Mouse (Mus musculus): ENCODE results near the gene Pecam1.
"Not testable (repeated sequence)": the region's sequence is repeated elsewhere in the genome, so short reads cannot be mapped to it uniquely, and the experiment has no call there.

The Pecam1 gene

DNA sequence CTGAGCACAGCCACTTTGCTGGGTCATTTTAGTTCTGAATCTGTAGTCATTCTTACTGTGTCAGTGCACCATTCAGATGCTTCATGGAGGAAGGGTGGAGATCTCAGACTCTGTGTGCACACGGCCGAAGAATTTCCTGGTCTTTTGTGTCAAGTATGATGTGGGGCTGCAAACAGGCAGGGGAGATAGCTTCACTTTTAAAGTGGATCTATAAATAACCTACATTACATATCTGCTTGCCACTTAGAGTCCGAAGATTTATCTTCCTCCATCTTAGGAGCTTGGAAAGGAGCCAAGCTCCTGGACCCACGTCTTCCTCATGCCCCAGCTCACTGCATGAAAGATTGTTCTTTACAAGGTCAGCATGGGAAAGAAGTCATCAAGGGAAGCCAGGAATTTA lies 19.7 kb downstream of the Pecam1 start:
- in situ Hi-C loops (cut with MboI, MseI): no loop called here

DNA sequence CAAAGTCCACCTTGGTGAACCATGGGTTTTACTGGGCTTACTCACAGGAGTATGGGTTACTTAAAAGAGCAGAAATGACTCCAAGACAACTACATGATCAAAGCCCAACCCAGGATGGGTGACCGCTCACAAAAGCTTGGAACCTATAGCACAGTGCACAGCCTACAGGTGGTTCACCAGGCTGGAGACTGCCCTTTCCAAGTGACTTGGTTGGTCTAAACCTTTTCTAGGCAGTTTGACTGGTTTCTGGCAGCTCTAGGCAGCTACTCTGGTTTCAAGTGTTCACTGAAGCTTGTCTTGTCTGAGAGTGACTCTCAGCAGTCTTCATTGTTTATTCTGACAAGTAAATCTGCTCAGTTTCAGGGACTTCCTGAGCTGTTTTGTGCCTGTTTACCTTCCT lies 20.8 kb downstream of the Pecam1 start:
- in situ Hi-C loops (cut with MboI, MseI): no loop called here

- in situ Hi-C loops (cut with MboI, MseI): no loop called here
These were observed 21.7 kb downstream of the Pecam1 start for GRCm38 (mm10) chr11:106728402-106729366.

- in situ Hi-C loops (cut with MboI, MseI): no loop called here
These were observed 22.5 kb downstream of the Pecam1 start for GRCm38 (mm10) chr11:106727967-106728366.

GRCm38 (mm10) chr11:106724916-106725235 lies 25.6 kb downstream of the Pecam1 start:
- in situ Hi-C loops (cut with MboI, MseI): not testable (repeated sequence)

DNA sequence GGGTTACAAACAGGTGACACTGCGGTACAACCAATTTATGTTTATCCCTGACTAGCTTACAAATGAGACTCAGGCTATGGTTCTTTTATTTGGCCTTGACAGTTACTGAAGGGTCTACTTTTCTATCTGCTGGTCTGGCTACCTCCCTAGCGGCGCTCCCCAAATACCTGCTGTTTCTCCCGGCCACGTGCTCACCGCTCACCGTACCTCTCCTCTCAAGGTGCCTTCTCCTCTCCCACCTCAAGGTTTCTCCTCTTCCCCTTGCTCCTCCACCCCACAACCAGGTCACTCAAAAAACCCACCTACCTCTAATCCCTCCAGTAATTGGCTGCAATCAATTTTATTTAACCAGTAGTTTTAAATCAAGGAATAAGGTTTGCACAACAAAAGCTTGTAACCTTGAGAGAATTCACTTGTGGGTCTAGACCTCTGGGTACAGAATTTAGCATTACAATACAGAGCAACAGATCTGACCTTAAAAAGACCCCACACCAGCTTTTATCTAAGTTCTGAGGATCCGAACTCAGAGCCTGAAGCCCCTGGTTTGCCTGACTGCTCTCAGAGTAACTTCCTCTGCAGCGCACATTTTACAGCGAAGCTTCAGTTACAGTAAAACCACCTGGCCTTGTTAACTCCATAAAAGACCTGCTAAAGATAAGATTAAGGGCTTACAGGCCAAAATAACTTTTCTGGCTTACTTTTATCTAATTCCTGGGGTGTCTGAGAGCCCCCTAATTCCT lies 26.1 kb downstream of the Pecam1 start:
- in situ Hi-C loops (cut with MboI, MseI): no loop called here

DNA sequence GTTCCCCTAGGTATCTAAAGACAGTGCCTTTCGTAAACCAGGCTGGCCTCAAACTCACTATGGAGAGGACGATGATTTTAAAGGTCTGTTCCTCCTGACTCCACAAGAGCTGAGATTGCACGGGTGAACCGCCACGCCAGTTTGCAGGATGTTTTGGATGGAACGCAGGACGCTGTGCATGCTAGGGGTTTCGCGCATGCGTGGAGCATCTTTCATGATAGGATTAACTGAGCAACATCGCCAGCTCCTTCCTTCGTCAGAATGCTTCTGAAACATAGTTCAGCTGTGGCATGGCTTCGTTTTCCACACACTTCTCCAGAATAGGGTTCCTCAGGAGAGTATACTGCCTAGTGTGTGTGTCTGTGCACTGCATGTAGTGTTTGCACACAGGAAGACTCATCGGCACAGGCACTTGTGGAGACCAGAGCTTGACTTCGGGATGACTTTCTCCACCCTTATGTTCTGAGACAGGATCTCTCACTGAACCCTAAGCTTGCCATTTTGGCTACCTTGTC lies 26.8 kb downstream of the Pecam1 start:
- in situ Hi-C loops (cut with MboI, MseI): no loop called here

DNA sequence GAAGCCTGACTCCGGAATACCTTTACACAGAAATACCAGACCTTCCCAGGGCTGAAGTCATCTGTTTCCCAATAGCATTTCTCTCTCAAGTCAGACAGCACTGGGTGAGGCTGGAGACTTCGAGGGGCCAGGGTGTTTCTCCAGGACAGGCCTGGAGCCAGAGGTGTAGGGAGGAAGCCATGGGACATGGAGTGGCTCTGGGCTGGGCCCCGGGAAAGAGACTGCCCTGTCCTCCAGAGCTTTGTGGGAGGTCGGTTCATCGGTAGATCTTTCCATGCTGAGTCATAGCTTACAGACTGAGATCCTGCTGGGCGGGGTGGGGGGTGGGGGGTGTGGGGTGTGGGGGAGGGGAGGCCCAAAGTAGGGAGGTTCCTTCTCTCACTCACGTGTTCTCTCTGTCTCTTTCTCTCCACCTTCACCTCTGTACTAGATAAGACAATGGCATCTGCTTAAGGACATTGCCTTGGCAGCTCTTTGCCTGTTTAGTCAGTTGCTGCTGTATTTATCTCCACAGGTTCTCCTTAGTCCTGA lies 27.5 kb downstream of the Pecam1 start:
- in situ Hi-C loops (cut with MboI, MseI): no loop called here

DNA sequence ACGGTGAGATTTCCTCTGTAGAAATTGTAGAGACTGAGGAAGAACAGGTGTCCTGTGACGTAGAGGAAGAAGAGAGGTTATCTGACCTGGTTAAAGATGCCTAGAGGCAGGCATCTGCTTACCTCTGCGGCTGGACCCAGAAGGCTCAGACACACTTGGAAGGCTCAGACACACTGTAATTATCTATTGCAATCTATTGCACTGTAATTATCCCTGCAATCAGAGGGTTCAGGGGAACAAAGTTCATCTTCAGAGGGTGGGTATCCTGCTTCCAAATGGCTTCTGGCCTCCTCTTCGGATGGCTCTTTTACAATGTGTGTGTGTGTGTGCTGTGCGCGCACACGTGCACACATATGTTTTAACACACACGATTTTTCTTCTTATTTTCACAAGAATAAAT lies 30.0 kb downstream of the Pecam1 start:
- in situ Hi-C loops (cut with MboI, MseI): no loop called here

DNA sequence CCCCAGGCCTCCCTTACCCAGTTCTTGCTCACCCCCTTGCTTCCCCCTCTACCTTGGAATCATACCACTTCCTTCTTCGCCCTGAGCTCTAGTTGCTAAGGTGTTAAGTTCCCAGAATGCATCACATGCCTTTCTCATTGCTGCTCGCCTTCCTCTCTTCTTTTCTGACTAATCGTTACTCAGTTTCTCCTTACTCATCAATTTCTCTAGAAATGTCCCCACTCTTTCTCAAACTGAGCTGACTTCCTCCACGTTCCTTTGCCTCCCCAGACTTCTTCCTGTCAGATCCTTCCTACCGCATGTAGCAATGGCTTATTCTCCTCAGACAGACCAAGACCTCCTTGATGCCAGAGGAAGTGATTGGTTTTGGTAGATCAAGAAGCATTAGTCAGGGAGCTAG lies 33.9 kb downstream of the Pecam1 start:
- in situ Hi-C loops (cut with MboI, MseI): no loop called here

DNA sequence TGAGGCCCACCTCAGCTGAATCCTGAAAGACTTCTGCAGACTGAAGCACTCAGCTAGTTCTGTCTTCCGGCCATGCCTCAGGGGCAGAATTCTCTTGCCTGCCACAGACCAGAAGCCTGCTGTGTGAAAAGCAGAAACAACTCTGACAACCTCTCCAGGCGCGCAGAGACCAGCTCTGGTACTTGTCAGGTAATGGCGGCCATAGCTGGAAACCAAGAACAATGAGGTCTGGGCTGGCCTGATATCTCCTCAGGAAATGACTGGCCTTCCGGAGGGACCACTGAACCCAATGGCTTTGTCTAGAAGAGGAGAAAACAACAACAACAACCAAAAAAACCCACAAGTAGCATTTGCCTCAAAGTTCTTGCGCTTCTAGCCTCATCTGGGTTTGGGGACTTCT lies 35.4 kb downstream of the Pecam1 start:
- in situ Hi-C loops (cut with MboI, MseI): no loop called here

DNA sequence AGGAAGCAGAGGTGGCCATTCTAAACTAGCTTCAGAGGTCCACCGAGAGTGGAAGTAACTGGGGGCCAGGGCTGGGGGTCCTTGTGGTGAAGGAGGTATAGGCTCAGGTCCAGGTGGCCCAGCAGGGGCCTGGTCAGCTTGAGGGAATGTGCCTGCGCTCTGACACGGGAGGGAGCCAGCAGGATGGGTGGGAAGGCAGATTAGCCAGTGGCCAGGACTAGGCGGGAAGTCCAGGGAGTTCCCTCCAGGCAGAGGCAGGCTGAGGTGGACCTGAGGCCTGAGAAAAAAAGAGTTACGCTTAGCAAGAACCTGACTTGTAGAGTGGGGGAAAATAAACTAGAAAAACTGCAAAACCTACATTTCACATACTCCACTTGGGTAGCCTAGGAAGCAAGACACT lies 39.6 kb downstream of the Pecam1 start:
- in situ Hi-C loops (cut with MboI, MseI): no loop called here

DNA sequence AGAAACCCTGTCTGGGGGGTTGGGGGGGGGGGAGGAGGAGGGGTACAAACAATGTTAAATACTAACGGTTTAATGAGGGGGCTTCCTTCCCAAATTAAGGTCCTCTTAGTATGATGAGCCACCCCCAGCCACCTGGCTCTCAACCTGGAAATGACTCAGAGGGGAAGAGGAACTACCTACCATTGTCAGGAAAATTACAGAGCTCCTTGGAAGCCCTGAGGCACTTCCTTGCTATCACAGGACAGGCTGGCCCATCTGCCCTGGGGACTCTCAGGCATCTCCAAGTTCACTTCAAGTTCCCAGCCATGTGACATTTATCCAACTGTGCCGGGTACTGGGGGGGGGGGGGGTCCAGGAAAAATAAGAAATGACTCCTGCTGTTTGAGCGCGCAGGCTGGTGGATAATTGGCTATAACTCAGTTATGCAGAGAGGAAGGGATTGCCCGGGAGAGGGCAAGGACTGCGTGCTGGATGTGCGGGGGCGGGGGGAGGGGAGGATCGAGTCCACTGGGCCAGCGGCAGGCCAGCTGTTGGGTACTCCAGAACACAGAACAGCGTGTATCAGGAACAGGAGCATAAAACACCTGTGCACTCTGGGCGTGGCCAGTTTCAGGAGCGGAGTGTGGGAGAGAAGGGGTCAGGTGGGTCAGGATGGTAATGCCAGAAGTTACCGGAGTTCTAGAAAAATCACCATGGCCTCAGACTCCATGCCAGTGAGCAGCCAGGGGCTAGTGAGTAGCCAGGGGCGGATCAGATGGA lies 41.0 kb downstream of the Pecam1 start:
- in situ Hi-C loops (cut with MboI, MseI): no loop called here

DNA sequence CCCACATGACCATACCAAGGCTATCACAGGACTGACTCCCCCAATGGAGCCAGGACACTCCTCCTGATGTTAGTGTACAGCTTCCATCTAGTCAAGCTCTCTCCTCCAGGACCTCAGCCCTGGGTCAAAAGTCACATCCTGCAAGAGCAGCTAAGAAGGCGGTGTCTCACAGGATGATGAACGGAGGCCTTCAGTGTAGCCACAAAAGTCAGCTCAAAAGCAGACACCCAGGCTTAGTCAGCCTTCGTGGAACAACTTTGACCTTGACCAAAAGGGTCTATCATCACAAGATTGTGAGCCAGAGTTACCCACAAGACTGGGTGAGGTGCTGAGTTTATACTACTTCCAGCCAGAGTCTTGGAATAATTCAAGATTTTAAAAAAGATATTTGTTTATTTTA lies 42.6 kb downstream of the Pecam1 start:
- in situ Hi-C loops (cut with MboI, MseI): no loop called here

DNA sequence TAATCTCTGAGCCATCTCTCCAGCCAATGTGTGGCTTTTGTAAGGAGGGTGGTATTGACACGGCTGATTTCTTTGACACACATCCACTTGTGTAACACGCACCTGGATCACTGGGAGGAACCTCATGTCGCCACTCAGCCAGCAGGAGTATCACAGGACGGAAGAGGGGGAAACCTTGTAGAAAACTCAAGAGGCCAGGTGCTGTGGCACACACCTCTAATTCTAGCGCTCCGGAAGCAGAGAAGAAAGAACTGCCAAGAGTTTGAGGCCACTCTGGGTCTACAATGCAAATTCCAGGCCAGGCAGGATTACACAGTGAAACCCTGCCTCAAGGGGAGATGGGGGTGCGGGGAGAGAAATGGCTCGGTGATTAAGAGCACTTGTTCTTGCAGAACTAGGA lies 43.3 kb downstream of the Pecam1 start:
- in situ Hi-C loops (cut with MboI, MseI): no loop called here

DNA sequence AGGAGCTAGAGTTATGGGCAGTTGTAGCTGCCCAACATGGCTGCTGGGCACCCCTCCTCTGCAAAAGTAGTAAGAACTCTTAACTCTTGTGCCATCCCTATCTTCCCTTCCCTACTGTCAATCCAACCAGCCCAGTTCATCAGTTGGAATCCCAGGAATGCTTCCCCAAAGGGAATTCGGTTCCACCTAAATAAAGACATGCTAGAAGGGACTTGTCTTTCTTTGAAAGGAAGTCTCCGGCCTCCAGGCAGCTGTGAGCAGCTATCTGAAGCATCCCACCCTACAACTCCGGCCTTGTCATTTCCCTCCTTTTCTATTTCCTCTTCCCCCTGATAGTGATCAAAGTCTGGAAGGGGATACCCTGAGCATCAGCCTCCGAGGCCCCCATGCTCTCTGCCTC lies 44.2 kb downstream of the Pecam1 start:
- in situ Hi-C loops (cut with MboI, MseI): no loop called here

- in situ Hi-C loops (cut with MboI, MseI): no loop called here
These were observed 45.9 kb downstream of the Pecam1 start for GRCm38 (mm10) chr11:106704399-106705111.

- in situ Hi-C loops (cut with MboI, MseI): no loop called here
These were observed 46.5 kb downstream of the Pecam1 start for GRCm38 (mm10) chr11:106703931-106704330.

DNA sequence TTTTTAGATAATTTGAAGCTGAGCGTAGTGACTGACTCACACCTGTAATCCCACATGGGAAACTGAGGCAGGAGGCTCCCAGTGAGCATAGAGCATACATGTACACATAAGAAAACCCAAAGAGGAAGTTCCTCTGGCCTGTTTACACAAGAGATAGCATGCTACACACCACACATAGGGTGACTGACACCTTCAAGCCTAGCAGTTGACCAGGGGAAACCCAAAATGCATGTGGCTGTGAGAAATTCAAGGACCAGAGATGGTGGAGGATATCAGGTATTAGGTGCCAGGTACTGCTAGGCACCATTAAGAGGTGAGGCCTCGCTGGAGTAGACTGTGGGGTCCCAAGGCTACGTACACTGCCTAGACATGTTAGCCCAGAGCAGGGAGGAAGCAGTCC lies 47.8 kb downstream of the Pecam1 start:
- in situ Hi-C loops (cut with MboI, MseI): no loop called here

GRCm38 (mm10) chr11:106701589-106701988 lies 48.8 kb downstream of the Pecam1 start:
- in situ Hi-C loops (cut with MboI, MseI): no loop called here

GRCm38 (mm10) chr11:106699083-106699482 lies 51.3 kb downstream of the Pecam1 start:
- in situ Hi-C loops (cut with MboI, MseI): no loop called here
